Mouse (Mus musculus) MEL (cell line): ENCODE results near the gene Zfp383. TPM values are rescaled to one million over a fixed set of nuclear protein-coding genes. Genes with fewer than 3 reads are reported as not detected.

Source experiments
- DNase-seq: peaks from one replicate; pipeline ENCODE4 v3.0.0; 2011; ENCODE audit warnings: low read depth, low spot score
- H3K27ac ChIP-seq: 2 replicates; pipeline ENCODE4 v1.5.1; 2012; ENCODE audit warnings: low read depth, mild to moderate bottlenecking, control low read depth, low read length, moderate library complexity; ENCODE audit not compliant: control insufficient read depth
- H3K27me3 ChIP-seq, 2 experiments: fragments of 150-350 bp in 1 of 2; sonication (generic) in 1 of 2; 2 replicates each; pipeline ENCODE4 v1.6.1; 2012; ENCODE audit warnings: low read length in 2 of 2, mild to moderate bottlenecking in 2 of 2, improper control_type of control experiment in 1 of 2, moderate library complexity in 1 of 2; ENCODE audit not compliant: insufficient read depth in 2 of 2, control insufficient read depth in 1 of 2
- H3K36me3 ChIP-seq, 2 experiments: 2 replicates each; pipeline ENCODE4 v1.6.1; 2012 to 2014; ENCODE audit warnings: low read length in 2 of 2, improper control_type of control experiment in 1 of 2, inconsistent platforms in 1 of 2, mild to moderate bottlenecking in 1 of 2; ENCODE audit not compliant: insufficient read depth in 2 of 2, control insufficient read depth in 1 of 2
- H3K4me1 ChIP-seq, 2 experiments: fragments of 150-350 bp in 1 of 2; sonication (generic) in 1 of 2; 2 replicates each; pipeline ENCODE4 v1.6.1; 2012; ENCODE audit warnings: low read length in 2 of 2, improper control_type of control experiment in 1 of 2, mild to moderate bottlenecking in 1 of 2; ENCODE audit not compliant: insufficient read depth in 2 of 2, control insufficient read depth in 1 of 2
- H3K4me3 ChIP-seq, 2 experiments: fragments of 150-350 bp in 1 of 2; sonication (generic) in 1 of 2; 2 replicates each; pipeline ENCODE4 v1.5.1; 2012; ENCODE audit warnings: low read depth in 2 of 2, low read length in 2 of 2, mild to moderate bottlenecking in 2 of 2, moderate library complexity in 2 of 2, control low read depth in 1 of 2, improper control_type of control experiment in 1 of 2; ENCODE audit not compliant: control insufficient read depth in 1 of 2, insufficient read depth in 1 of 2
- H3K79me2 ChIP-seq: 2 replicates; pipeline ENCODE4 v1.6.1; 2012; ENCODE audit warnings: mild to moderate bottlenecking, low read length, moderate library complexity; ENCODE audit not compliant: control insufficient read depth, poor library complexity, insufficient read depth
- H3K9ac ChIP-seq: 2 replicates; pipeline ENCODE4 v1.6.1; 2012; ENCODE audit warnings: low read depth, mild to moderate bottlenecking, control low read depth, low read length, moderate library complexity; ENCODE audit not compliant: control insufficient read depth, poor library complexity, severe bottlenecking
- H3K9me3 ChIP-seq: fragments of 150-350 bp; sonication (generic); replicated peaks from 2 replicates; pipeline ENCODE4 v1.6.1; 2012; ENCODE audit warnings: mild to moderate bottlenecking, low read length, improper control_type of control experiment, moderate library complexity; ENCODE audit not compliant: insufficient read depth
- CHD1 ChIP-seq: IDR thresholded peaks from 2 replicates; pipeline ENCODE4 v1.6.1; 2012; ENCODE audit warnings: low read depth, mild to moderate bottlenecking, inconsistent platforms, low read length, improper control_type of control experiment
- CHD2 ChIP-seq: IDR thresholded peaks from 2 replicates; pipeline ENCODE4 v1.6.1; 2011; ENCODE audit warnings: low read length, improper control_type of control experiment
- E2F4 ChIP-seq: IDR thresholded peaks from 2 replicates; pipeline ENCODE4 v1.6.1; 2011; ENCODE audit warnings: low read depth, low read length, improper control_type of control experiment, borderline replicate concordance
- EP300 ChIP-seq, 2 experiments: IDR thresholded peaks; 2 replicates each; pipeline ENCODE4 v1.6.1; 2011; ENCODE audit warnings: improper control_type of control experiment in 2 of 2, low read length in 2 of 2, low read depth in 1 of 2, mild to moderate bottlenecking in 1 of 2
- GABPA ChIP-seq: IDR thresholded peaks from 2 replicates; pipeline ENCODE4 v1.6.1; 2012; ENCODE audit warnings: low read depth, mild to moderate bottlenecking, inconsistent platforms, low read length, improper control_type of control experiment, moderate library complexity
- KAT2A ChIP-seq: conservative IDR thresholded peaks from 2 replicates; pipeline ENCODE4 v1.6.1; 2012; ENCODE audit warnings: low read depth, low read length, improper control_type of control experiment, inconsistent platforms
- MAFK ChIP-seq: IDR thresholded peaks from 2 replicates; pipeline ENCODE4 v1.6.1; 2011; ENCODE audit warnings: low read depth, mild to moderate bottlenecking, low read length, improper control_type of control experiment, borderline replicate concordance
- MAX ChIP-seq: IDR thresholded peaks from 2 replicates; pipeline ENCODE4 v1.6.1; 2011; ENCODE audit warnings: low read length, improper control_type of control experiment
- MEF2A ChIP-seq: IDR thresholded peaks from 2 replicates; pipeline ENCODE4 v1.6.1; 2014; ENCODE audit warnings: low read depth, mild to moderate bottlenecking, inconsistent platforms, low read length, improper control_type of control experiment; ENCODE audit not compliant: poor library complexity, insufficient replicate concordance, severe bottlenecking; ENCODE audit errors: extremely low read depth
- MYB ChIP-seq: IDR thresholded peaks from 2 replicates; pipeline ENCODE4 v1.6.1; 2011; ENCODE audit warnings: mild to moderate bottlenecking, low read depth, low read length, improper control_type of control experiment
- NRF1 ChIP-seq: IDR thresholded peaks from 2 replicates; pipeline ENCODE4 v1.6.1; 2014; ENCODE audit warnings: low read depth, mild to moderate bottlenecking, inconsistent platforms, low read length, improper control_type of control experiment, moderate library complexity; ENCODE audit not compliant: poor library complexity, insufficient read depth, severe bottlenecking
- POLR2AphosphoS2 ChIP-seq: IDR thresholded peaks from 2 replicates; pipeline ENCODE4 v1.6.1; 2011; ENCODE audit warnings: low read length, improper control_type of control experiment
- RCOR1 ChIP-seq: IDR thresholded peaks from 2 replicates; pipeline ENCODE4 v1.6.1; 2012; ENCODE audit warnings: low read depth, mild to moderate bottlenecking, inconsistent platforms, low read length, improper control_type of control experiment
- SMC3 ChIP-seq: IDR thresholded peaks from 2 replicates; pipeline ENCODE4 v1.6.1; 2011; ENCODE audit warnings: low read depth, low read length, improper control_type of control experiment
- TAL1 ChIP-seq: IDR thresholded peaks from 2 replicates; pipeline ENCODE4 v1.6.1; 2012; ENCODE audit warnings: mild to moderate bottlenecking, inconsistent platforms, low read length, moderate library complexity, mixed read lengths
- TCF12 ChIP-seq: IDR thresholded peaks from 2 replicates; pipeline ENCODE4 v1.6.1; 2014; ENCODE audit warnings: low read depth, mild to moderate bottlenecking, inconsistent platforms, low read length, improper control_type of control experiment, moderate library complexity
- ZKSCAN1 ChIP-seq: IDR thresholded peaks from 2 replicates; pipeline ENCODE4 v1.6.1; 2012; ENCODE audit warnings: low read depth, mild to moderate bottlenecking, inconsistent platforms, low read length, improper control_type of control experiment, moderate library complexity
- ZMIZ1 ChIP-seq: IDR thresholded peaks from 2 replicates; pipeline ENCODE4 v1.6.1; 2012; ENCODE audit warnings: low read depth, mild to moderate bottlenecking, inconsistent platforms, low read length, improper control_type of control experiment, moderate library complexity
- ZNF384 ChIP-seq: IDR thresholded peaks from 2 replicates; pipeline ENCODE4 v1.6.1; 2012; ENCODE audit warnings: low read depth, mild to moderate bottlenecking, inconsistent platforms, low read length, improper control_type of control experiment
- polyA plus RNA-seq, 2 experiments: library from polyadenylated mRNA; stranded (reverse) in 1 of 2; unstranded in 1 of 2; fragments of >175 nt in 1 of 2; fragments of >200 nt in 1 of 2; gene quantifications; 2 replicates each; pipeline versions ENCODE4 v1.2.1 to v1.2.4; 2012; ENCODE audit warnings: low replicate concordance in 2 of 2, low read depth in 1 of 2; ENCODE audit not compliant: insufficient read length in 2 of 2, insufficient read depth in 1 of 2, missing spikeins in 1 of 2
- total RNA-seq: library from RNA; depleted of rRNA; stranded (reverse); fragments of 300-350 nt; gene quantifications from 2 replicates; pipeline ENCODE4 v1.2.3, GENCODE M21; 2012

The Zfp383 gene
- total and polyA plus RNA-seq, 3 experiments = 0.89 to 1.4 TPM; not detected in 1

- TF ChIP-seq E2F4 (no peak), MEF2A (no peak), ZNF384 (no peak), EP300 (IDR thresholded peaks at IDR 0.05; ENCODE audit: low read depth in 1 of 2, low read length in 2 of 2) (no peak), NRF1 (no peak), GABPA (no peak), TAL1 (no peak), SMC3 (no peak), CHD1 (no peak), RCOR1 (no peak), CHD2 (no peak), KAT2A (no peak), MAX (no peak), POLR2AphosphoS2 (no peak), ZMIZ1 (no peak)
- Histone ChIP-seq H3K27me3 (no peaks in the 10 kb centered on the region), H3K9me3 (no peaks in the 10 kb centered on the region), H3K4me1 (no peaks in the 10 kb centered on the region), H3K4me3 (no peak overlapping the region), H3K9ac (no peak overlapping the region), H3K79me2 (no peaks in the 10 kb centered on the region), H3K36me3 (peaks cover 0 to 5% of the 10 kb centered on the region in 2 experiments; a peak in 2 of 4 replicates), H3K27ac (no peak overlapping the region)
- DNase-seq = no peak
Observed at GRCm38 (mm10) chr7:29880056-29880455, 28.0 kb upstream of the Zfp383 start.

- H3K9ac ChIP-seq = no peak overlapping the region
- H3K27ac ChIP-seq = no peak overlapping the region
- H3K9me3 ChIP-seq = no peaks in the 10 kb centered on the region
Observed at GRCm38 (mm10) chr7:29880916-29881315, 27.1 kb upstream of the Zfp383 start.

GRCm38 (mm10) chr7:29890501-29890900, 17.5 kb upstream of the Zfp383 start:
- no peak overlapping the region for H3K27ac ChIP-seq
- no peak for DNase-seq
- H3K4me3 ChIP-seq = no peak overlapping the region
- TF ChIP-seq E2F4 (no peak), NRF1 (no peak), MAFK (no peak), TAL1 (no peak), TCF12 (no peak), MYB (no peak), KAT2A (no peak)
- no peaks in the 10 kb centered on the region for H3K79me2 ChIP-seq
- no peaks in the 10 kb centered on the region for H3K27me3 ChIP-seq
- H3K9ac ChIP-seq = no peak overlapping the region
- H3K36me3 ChIP-seq = peaks cover 0 to 2% of the 10 kb centered on the region in 2 experiments; a peak in 2 of 4 replicates
- no peaks in the 10 kb centered on the region for H3K9me3 ChIP-seq
- no peaks in the 10 kb centered on the region for H3K4me1 ChIP-seq

More at GRCm38 (mm10) chr7:29880916-29881315, 27.1 kb upstream of the Zfp383 start:
- no peaks in the 10 kb centered on the region for H3K4me1 ChIP-seq
- H3K4me3 ChIP-seq = no peak overlapping the region
- no peaks in the 10 kb centered on the region; a peak in 1 of 4 replicates for H3K36me3 ChIP-seq
- TF ChIP-seq ZKSCAN1 = no peak
- TF ChIP-seq, all 39 proteins: peak for 0
- Histone ChIP-seq H3K27me3 (no peaks in the 10 kb centered on the region), H3K79me2 (no peaks in the 10 kb centered on the region)
- DNase-seq = no peak
